Mouse (Mus musculus) T-helper 2 cell (primary cell): ENCODE results near the gene Ccdc171.

Experiments
- in situ Hi-C: fragments of 300-600 bp; cut with MboI, MseI; formaldehyde crosslinking; loops from one replicate; pipeline ENCODE4 v1.15.1; 2025; ENCODE audit warnings: high pct_unique_total_duplicates

The Ccdc171 gene

GRCm38 (mm10) chr4:83655396-83655795 lies 130.1 kb downstream of the Ccdc171 start:
- in situ Hi-C loops: no loop called here

GRCm38 (mm10) chr4:83656571-83656970 lies 131.2 kb downstream of the Ccdc171 start:
- in situ Hi-C loops: no loop called here

GRCm38 (mm10) chr4:83657021-83657420 lies 131.7 kb downstream of the Ccdc171 start:
- in situ Hi-C loops: no loop called here

GRCm38 (mm10) chr4:83658415-83658814 lies 133.1 kb downstream of the Ccdc171 start:
- in situ Hi-C loops: no loop called here

DNA sequence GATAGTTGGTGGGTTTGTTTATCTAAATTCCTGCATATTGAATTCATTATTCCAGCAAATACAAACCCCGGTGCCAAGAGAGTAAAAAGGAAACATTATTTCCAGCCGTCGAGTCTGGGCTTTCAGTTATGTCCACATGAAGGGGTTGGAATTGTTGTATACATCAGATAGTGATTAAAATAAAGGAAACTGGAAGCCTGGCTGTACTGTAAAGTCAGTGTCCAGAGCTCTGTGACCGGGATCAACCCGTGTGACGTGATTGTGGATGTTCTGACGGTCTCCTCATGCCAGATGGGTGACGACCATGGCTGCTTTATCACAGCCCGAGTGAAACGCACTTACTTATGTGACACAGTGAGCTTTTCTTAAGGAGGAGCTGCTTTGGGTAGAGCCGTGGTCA lies 134.1 kb downstream of the Ccdc171 start:
- in situ Hi-C loops: no loop called here

GRCm38 (mm10) chr4:83661519-83662271 lies 136.3 kb downstream of the Ccdc171 start:
- in situ Hi-C loops: no loop called here

DNA sequence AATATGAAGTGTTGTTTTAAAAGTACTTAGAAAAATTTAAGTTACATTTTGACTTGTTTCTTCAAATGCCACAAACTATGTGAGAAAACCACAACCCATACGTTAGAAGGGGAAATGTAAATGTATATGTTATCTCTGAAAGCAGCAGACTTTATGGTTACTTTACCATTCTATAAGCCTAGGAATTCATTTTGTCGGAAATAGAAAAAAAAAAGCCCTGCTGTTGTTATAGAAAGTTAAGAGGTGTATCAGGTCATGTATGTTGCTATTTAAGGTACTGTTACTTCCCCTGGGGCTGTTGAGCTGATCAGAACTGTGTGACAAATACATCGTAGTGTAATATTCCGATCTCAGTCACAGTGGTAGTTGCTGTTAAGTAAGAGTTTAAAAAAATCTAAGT lies 137.0 kb downstream of the Ccdc171 start:
- in situ Hi-C loops: no loop called here

DNA sequence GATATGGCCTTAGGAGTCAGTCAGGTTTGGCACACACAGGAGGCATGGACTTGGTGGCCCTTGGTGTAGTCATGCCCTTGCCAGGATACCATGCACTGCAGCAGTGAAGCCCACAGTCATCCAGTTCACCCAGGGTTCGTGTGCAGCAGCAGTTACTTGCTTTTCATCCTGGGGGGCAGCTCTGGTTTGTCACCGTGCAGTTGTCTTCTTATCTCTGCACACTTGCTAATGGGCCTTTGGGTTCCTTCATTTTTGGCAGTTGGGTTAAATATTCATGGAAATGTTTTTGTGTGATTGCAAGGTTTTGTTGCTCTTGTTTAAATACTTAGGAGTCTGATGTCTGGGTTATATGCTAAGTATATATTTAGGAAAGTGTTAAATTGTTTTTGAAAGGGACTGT lies 144.2 kb downstream of the Ccdc171 start:
- in situ Hi-C loops: no loop called here

DNA sequence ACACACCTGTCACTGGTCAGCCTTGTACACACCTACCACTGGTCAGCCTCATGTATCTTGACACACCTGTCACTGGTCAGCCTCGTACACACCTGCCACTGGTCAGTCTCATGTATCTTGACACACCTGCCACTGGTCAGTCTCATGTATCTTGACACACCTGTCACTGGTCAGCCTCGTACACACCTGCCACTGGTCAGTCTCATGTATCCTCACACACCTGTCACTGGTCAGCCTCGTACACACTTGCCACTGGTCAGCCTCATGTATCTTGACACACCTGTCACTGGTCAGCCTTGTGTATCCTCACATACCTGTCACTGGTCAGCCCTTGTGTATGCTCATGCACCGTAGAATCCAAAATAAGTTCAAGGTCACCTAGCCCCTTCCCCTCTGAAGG lies 150.0 kb downstream of the Ccdc171 start:
- in situ Hi-C loops: loop anchor here (10.0 kb wide), 1 partner anchor 1171 kb away; no protein-coding TSS in a partner anchor

- in situ Hi-C loops: loop anchor here (10.0 kb wide), 1 partner anchor 1172 kb away; no protein-coding TSS in a partner anchor
These were observed 151.1 kb downstream of the Ccdc171 start for GRCm38 (mm10) chr4:83676444-83676843.

DNA sequence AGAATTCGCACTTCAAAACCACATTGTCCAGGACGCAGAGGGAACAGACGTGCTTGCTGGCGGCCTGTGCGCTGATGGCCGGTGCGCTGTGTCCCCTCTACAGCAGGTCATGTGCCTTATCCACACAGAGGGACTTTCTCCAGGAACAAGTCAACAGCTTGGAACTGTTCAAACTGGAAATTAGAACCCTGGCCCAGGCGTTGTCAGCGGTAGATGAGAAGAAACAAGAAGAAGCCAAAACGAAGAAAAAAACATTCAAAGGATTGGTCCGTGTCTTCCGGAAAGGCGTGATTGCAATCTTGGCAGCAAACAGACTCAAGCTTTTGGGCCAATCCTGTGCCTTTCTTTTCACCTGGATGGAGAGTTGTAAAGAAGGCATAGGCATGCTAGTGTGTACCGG lies 155.7 kb downstream of the Ccdc171 start:
- in situ Hi-C loops: no loop called here

GRCm38 (mm10) chr4:83682866-83683265 lies 157.5 kb downstream of the Ccdc171 start:
- in situ Hi-C loops: no loop called here

GRCm38 (mm10) chr4:83700190-83700589 lies 174.8 kb downstream of the Ccdc171 start:
- in situ Hi-C loops: no loop called here

GRCm38 (mm10) chr4:83716996-83717395 lies 191.7 kb downstream of the Ccdc171 start:
- in situ Hi-C loops: no loop called here

DNA sequence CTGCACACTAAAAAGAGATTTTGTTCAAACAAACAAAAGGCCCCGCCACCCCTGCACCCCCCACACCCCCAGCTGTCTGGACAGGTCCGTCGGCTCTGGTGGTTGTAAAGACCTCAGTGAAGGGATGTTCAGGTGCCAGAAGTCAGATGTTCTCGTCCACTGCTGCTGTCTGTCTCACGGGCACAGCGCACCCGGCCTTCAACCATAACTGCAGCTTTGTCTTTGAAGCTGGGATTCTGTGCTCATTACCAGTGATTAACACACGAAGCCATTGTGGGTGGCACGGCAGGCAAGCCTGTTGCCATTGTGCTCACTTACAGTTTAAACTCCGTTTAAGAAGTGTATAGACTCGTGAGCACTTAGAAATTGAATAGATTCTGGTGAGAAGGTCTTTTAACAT lies 194.5 kb downstream of the Ccdc171 start:
- in situ Hi-C loops: no loop called here

DNA sequence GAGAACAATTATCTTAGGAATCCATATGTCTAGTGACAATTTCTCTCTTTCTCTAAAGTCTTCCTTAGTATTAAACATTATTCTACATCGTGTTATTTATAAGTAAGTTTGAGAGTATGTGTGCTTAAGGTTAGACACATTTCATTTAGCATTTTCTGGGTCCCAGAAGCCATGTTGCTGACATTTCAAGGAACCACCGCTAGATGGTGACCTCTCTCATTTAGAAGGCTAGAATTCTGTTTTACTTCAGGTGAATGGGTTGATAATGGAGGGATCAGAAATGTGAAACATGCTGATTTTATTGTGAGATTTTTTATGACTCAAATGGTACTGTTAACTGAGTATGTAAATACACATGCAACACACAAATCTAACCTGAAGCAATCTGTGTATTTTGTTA lies 199.8 kb downstream of the Ccdc171 start:
- in situ Hi-C loops: no loop called here

GRCm38 (mm10) chr4:83739137-83739890 lies 214.0 kb downstream of the Ccdc171 start:
- in situ Hi-C loops: no loop called here

- in situ Hi-C loops: no loop called here
These were observed 214.5 kb downstream of the Ccdc171 start for GRCm38 (mm10) chr4:83739891-83740277.

GRCm38 (mm10) chr4:83742806-83743460 lies 217.6 kb downstream of the Ccdc171 start:
- in situ Hi-C loops: no loop called here

GRCm38 (mm10) chr4:83775136-83775535 lies 249.8 kb downstream of the Ccdc171 start:
- in situ Hi-C loops: no loop called here

DNA sequence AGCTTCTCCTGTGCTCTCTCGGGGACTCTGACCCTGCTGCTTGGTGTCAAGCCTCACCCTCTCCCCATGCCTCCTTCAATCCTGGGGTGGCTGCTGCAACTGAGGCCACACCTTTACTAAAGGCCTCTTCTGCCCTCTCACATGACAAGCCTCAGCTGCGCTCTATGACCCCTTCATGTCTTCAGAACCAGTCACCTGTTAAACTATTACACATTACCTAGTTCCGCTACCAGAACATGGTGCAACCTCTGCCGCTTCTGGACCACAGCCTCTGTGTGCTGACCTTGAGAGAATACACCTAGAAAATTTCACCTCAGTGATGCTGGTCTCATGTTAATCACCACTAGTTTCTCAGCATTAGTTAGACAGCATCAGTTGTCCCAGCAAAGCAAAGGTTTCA lies 254.7 kb downstream of the Ccdc171 start:
- in situ Hi-C loops: no loop called here

GRCm38 (mm10) chr4:83785115-83785514 lies 259.8 kb downstream of the Ccdc171 start:
- in situ Hi-C loops: no loop called here
